Mouse (Mus musculus) embryonic facial prominence, embryonic 15.5 days (tissue): ENCODE data around the gene Serbp1. TPM values are rescaled to one million over a fixed set of nuclear protein-coding genes. Genes with fewer than 3 reads are reported as not detected.

Experiments
- ATAC-seq: fragments of 200-750 bp; cut with Nextera tagmentation; 2 replicates; pipeline ENCODE4 v1.8.0; 2017; ENCODE audit warnings: low read depth, moderate TSS enrichment; ENCODE audit not compliant: insufficient number of reproducible peaks, low FRiP score, low TSS enrichment
- H3K27ac ChIP-seq: fragments of 300-500 bp; sonication (generic); replicated peaks from 2 replicates; pipeline ENCODE4 v1.5.1; 2015; ENCODE audit warnings: mild to moderate bottlenecking, inconsistent platforms
- H3K27me3 ChIP-seq: fragments of 300-500 bp; sonication (generic); 2 replicates; pipeline ENCODE4 v1.6.1; 2015; ENCODE audit warnings: inconsistent platforms
- H3K36me3 ChIP-seq: fragments of 300-500 bp; sonication (generic); 2 replicates; pipeline ENCODE4 v1.6.1; 2015; ENCODE audit warnings: mild to moderate bottlenecking, inconsistent platforms
- H3K4me1 ChIP-seq: fragments of 300-500 bp; sonication (generic); 2 replicates; pipeline ENCODE4 v1.6.1; 2015; ENCODE audit warnings: inconsistent platforms
- H3K4me2 ChIP-seq: fragments of 300-500 bp; sonication (generic); replicated peaks from 2 replicates; pipeline ENCODE4 v1.6.1; 2015; ENCODE audit warnings: mild to moderate bottlenecking, inconsistent platforms
- H3K4me3 ChIP-seq: fragments of 300-500 bp; sonication (generic); replicated peaks from 2 replicates; pipeline ENCODE4 v1.5.1; 2015; ENCODE audit warnings: mild to moderate bottlenecking, inconsistent platforms
- H3K9ac ChIP-seq: fragments of 300-500 bp; sonication (generic); 2 replicates; pipeline ENCODE4 v1.6.1; 2015; ENCODE audit warnings: inconsistent platforms
- H3K9me3 ChIP-seq: fragments of 300-500 bp; sonication (generic); replicated peaks from 2 replicates; pipeline ENCODE4 v1.6.1; 2016; ENCODE audit warnings: inconsistent platforms
- WGBS: fragments of 180-500 bp; shearing (Covaris S2); methylation state at CpG from one replicate; pipeline ENCODE4 v1.1.7; 2015; 5-methylcytosine and 5-hydroxymethylcytosine counted together
- polyA plus RNA-seq: library from polyadenylated mRNA; unstranded; fragments of >200 nt; fragmentation: Nextera tagmentation; extraction: Ambion mirVana; gene quantifications from 2 replicates; pipeline ENCODE4 v1.2.1, GENCODE M21; 2015

Serbp1 gene
- polyA plus RNA-seq, 1 experiment from 2014 or later: 399 TPM

- Histone ChIP-seq H3K36me3 (no peaks in the 10 kb centered on the region), H3K9ac (no peak overlapping the region), H3K4me1 (peaks cover 17% of the 10 kb centered on the region), H3K27me3 (no peaks in the 10 kb centered on the region), H3K27ac (peak overlapping the region; percentile 56; the same call in 1 of the 2 replicates), H3K4me2 (no peak overlapping the region), H3K9me3 (no peaks in the 10 kb centered on the region), H3K4me3 (no peak overlapping the region)
- WGBS: 59% methylated on average over 4 of the region's 4 CpGs
- ATAC-seq: no peak
Measured at GRCm38 (mm10) chr6:67302471-67302870, 64.5 kb downstream of the Serbp1 start.

GRCm38 (mm10) chr6:67303210-67303609 is 65.2 kb downstream of the Serbp1 start:
- Histone ChIP-seq H3K4me1 (peaks cover 17% of the 10 kb centered on the region), H3K9ac (no peak overlapping the region), H3K4me3 (no peak overlapping the region), H3K27me3 (no peaks in the 10 kb centered on the region), H3K27ac (peak overlapping the region; percentile 52), H3K9me3 (no peaks in the 10 kb centered on the region), H3K36me3 (no peaks in the 10 kb centered on the region), H3K4me2 (no peak overlapping the region)
- 57% methylated on average over 10 of the region's 10 CpGs for WGBS
- ATAC-seq: peak; percentile 43; the same call in 1 of the 2 replicates

GRCm38 (mm10) chr6:67308994-67309393 is 71.0 kb downstream of the Serbp1 start:
- Histone ChIP-seq H3K4me2 (no peak overlapping the region), H3K9ac (no peak overlapping the region), H3K9me3 (no peaks in the 10 kb centered on the region), H3K4me1 (no peaks in the 10 kb centered on the region), H3K4me3 (no peak overlapping the region), H3K27me3 (no peaks in the 10 kb centered on the region), H3K27ac (no peak overlapping the region), H3K36me3 (no peaks in the 10 kb centered on the region)
- no peak for ATAC-seq
- WGBS: 82% methylated on average over 3 of the region's 3 CpGs

- Histone ChIP-seq H3K27me3 (no peaks in the 10 kb centered on the region), H3K9ac (no peak overlapping the region), H3K9me3 (no peaks in the 10 kb centered on the region), H3K27ac (no peak overlapping the region), H3K36me3 (no peaks in the 10 kb centered on the region), H3K4me3 (no peak overlapping the region), H3K4me1 (no peaks in the 10 kb centered on the region), H3K4me2 (no peak overlapping the region)
- WGBS: 58% methylated on average over 3 of the region's 3 CpGs
- ATAC-seq: no peak
Measured at GRCm38 (mm10) chr6:67309752-67310151, 71.8 kb downstream of the Serbp1 start.

- Histone ChIP-seq H3K36me3 (no peaks in the 10 kb centered on the region), H3K9me3 (no peaks in the 10 kb centered on the region), H3K27me3 (no peaks in the 10 kb centered on the region), H3K27ac (no peak overlapping the region), H3K4me1 (no peaks in the 10 kb centered on the region), H3K4me3 (no peak overlapping the region), H3K4me2 (no peak overlapping the region), H3K9ac (no peak overlapping the region)
- no peak for ATAC-seq
- WGBS: 67% methylated on average over 1 of the region's 1 CpGs
Measured at GRCm38 (mm10) chr6:67314697-67315096, 76.7 kb downstream of the Serbp1 start.

GRCm38 (mm10) chr6:67317068-67317467 is 79.1 kb downstream of the Serbp1 start:
- no peak overlapping the region for H3K4me3 ChIP-seq
- no peaks in the 10 kb centered on the region for H3K27me3 ChIP-seq
- H3K27ac ChIP-seq: no peak overlapping the region
- ATAC-seq: no peak
- 63% methylated on average over 5 of the region's 5 CpGs for WGBS
- H3K36me3 ChIP-seq: no peaks in the 10 kb centered on the region
- no peaks in the 10 kb centered on the region for H3K4me1 ChIP-seq
- H3K9ac ChIP-seq: no peak overlapping the region
- no peaks in the 10 kb centered on the region for H3K9me3 ChIP-seq
- no peak overlapping the region for H3K4me2 ChIP-seq

- Histone ChIP-seq H3K4me2 (no peak overlapping the region), H3K4me1 (no peaks in the 10 kb centered on the region), H3K27me3 (no peaks in the 10 kb centered on the region), H3K27ac (no peak overlapping the region), H3K9ac (no peak overlapping the region), H3K4me3 (no peak overlapping the region), H3K9me3 (no peaks in the 10 kb centered on the region), H3K36me3 (no peaks in the 10 kb centered on the region)
- no peak for ATAC-seq
- 82% methylated on average over 8 of the region's 8 CpGs for WGBS
Measured at GRCm38 (mm10) chr6:67317827-67318338, 79.9 kb downstream of the Serbp1 start.

GRCm38 (mm10) chr6:67318451-67318850 is 80.5 kb downstream of the Serbp1 start:
- Histone ChIP-seq H3K9me3 (no peaks in the 10 kb centered on the region), H3K9ac (no peak overlapping the region), H3K36me3 (no peaks in the 10 kb centered on the region), H3K4me3 (no peak overlapping the region), H3K4me2 (no peak overlapping the region), H3K27me3 (no peaks in the 10 kb centered on the region), H3K27ac (no peak overlapping the region), H3K4me1 (no peaks in the 10 kb centered on the region)
- no peak for ATAC-seq
- WGBS: 26% methylated on average over 10 of the region's 10 CpGs

GRCm38 (mm10) chr6:67323788-67324187 is 85.8 kb downstream of the Serbp1 start:
- H3K27ac ChIP-seq: no peak overlapping the region
- no peak overlapping the region for H3K4me2 ChIP-seq
- WGBS: 75% methylated on average over 3 of the region's 3 CpGs
- no peak overlapping the region for H3K9ac ChIP-seq
- no peak overlapping the region for H3K4me3 ChIP-seq
- no peaks in the 10 kb centered on the region for H3K27me3 ChIP-seq
- no peak for ATAC-seq
- H3K4me1 ChIP-seq: no peaks in the 10 kb centered on the region
- H3K9me3 ChIP-seq: no peaks in the 10 kb centered on the region
- no peaks in the 10 kb centered on the region for H3K36me3 ChIP-seq

- Histone ChIP-seq H3K36me3 (no peaks in the 10 kb centered on the region), H3K27ac (no peak overlapping the region), H3K9ac (no peak overlapping the region), H3K27me3 (no peaks in the 10 kb centered on the region), H3K9me3 (no peaks in the 10 kb centered on the region), H3K4me1 (no peaks in the 10 kb centered on the region), H3K4me3 (no peak overlapping the region), H3K4me2 (no peak overlapping the region)
- no peak for ATAC-seq
Measured at GRCm38 (mm10) chr6:67337943-67338342, 100.0 kb downstream of the Serbp1 start.

- Histone ChIP-seq H3K4me3 (no peak overlapping the region), H3K27ac (no peak overlapping the region), H3K27me3 (no peaks in the 10 kb centered on the region), H3K4me1 (no peaks in the 10 kb centered on the region), H3K9ac (no peak overlapping the region), H3K4me2 (no peak overlapping the region), H3K9me3 (no peaks in the 10 kb centered on the region), H3K36me3 (no peaks in the 10 kb centered on the region)
- ATAC-seq: no peak
Measured at GRCm38 (mm10) chr6:67339494-67339893, 101.5 kb downstream of the Serbp1 start.
